Mouse (Mus musculus): ENCODE data around the gene Nelfa. TPM values are rescaled to one million over a fixed set of nuclear protein-coding genes. Genes with fewer than 3 reads are reported as not detected.

The Nelfa gene
- polyA plus RNA-seq, 1 experiment, result 22.0 TPM

GRCm38 (mm10) chr5:33900101-33900500, 36.1 kb downstream of the Nelfa start:
- TF ChIP-seq CTCF (IDR thresholded peaks at IDR 0.05; ENCODE audit: borderline replicate concordance, insufficient read depth, low read length) (no peak), POLR2A (IDR thresholded peaks at IDR 0.05; ENCODE audit: low read depth, low read length) (no peak)
- no peaks in the 10 kb centered on the region for H3K4me1 ChIP-seq (ENCODE audit: control insufficient read depth, insufficient read depth, low read length)
- no peak overlapping the region for H3K27ac ChIP-seq (ENCODE audit: insufficient read depth, low read length)
- H3K4me3 ChIP-seq (ENCODE audit: insufficient read depth, low read length), result no peak overlapping the region

GRCm38 (mm10) chr5:33899245-33899644, 37.0 kb downstream of the Nelfa start:
- no peak overlapping the region for H3K27ac ChIP-seq (ENCODE audit: insufficient read depth, low read length)
- H3K4me1 ChIP-seq (ENCODE audit: control insufficient read depth, insufficient read depth, low read length), result no peaks in the 10 kb centered on the region
- no peak overlapping the region for H3K4me3 ChIP-seq (ENCODE audit: insufficient read depth, low read length)
- no peak for TF ChIP-seq POLR2A (IDR thresholded peaks at IDR 0.05; ENCODE audit: low read depth, low read length)
- TF ChIP-seq CTCF (IDR thresholded peaks at IDR 0.05; ENCODE audit: borderline replicate concordance, insufficient read depth, low read length), result no peak

- TF ChIP-seq POLR2A (IDR thresholded peaks at IDR 0.05; ENCODE audit: low read depth, low read length) (no peak), CTCF (IDR thresholded peaks at IDR 0.05; ENCODE audit: borderline replicate concordance, insufficient read depth, low read length) (no peak)
- Histone ChIP-seq H3K27ac (ENCODE audit: insufficient read depth, low read length) (no peak overlapping the region), H3K4me3 (ENCODE audit: insufficient read depth, low read length) (no peak overlapping the region), H3K4me1 (ENCODE audit: control insufficient read depth, insufficient read depth, low read length) (no peaks in the 10 kb centered on the region)
These were observed 37.5 kb downstream of the Nelfa start for GRCm38 (mm10) chr5:33898671-33899070.

- no peak overlapping the region for H3K4me3 ChIP-seq (ENCODE audit: insufficient read depth, low read length)
- no peak for TF ChIP-seq POLR2A (IDR thresholded peaks at IDR 0.05; ENCODE audit: low read depth, low read length)
- TF ChIP-seq CTCF (IDR thresholded peaks at IDR 0.05; ENCODE audit: borderline replicate concordance, insufficient read depth, low read length), result no peak
- no peaks in the 10 kb centered on the region for H3K4me1 ChIP-seq (ENCODE audit: control insufficient read depth, insufficient read depth, low read length)
- no peak overlapping the region for H3K27ac ChIP-seq (ENCODE audit: insufficient read depth, low read length)
These were observed 39.1 kb downstream of the Nelfa start for GRCm38 (mm10) chr5:33897158-33897557.

- Histone ChIP-seq H3K4me1 (ENCODE audit: control insufficient read depth, insufficient read depth, low read length) (no peaks in the 10 kb centered on the region), H3K27ac (ENCODE audit: insufficient read depth, low read length) (no peak overlapping the region)
- TF ChIP-seq CTCF (IDR thresholded peaks at IDR 0.05; ENCODE audit: borderline replicate concordance, insufficient read depth, low read length), result no peak
- TF ChIP-seq POLR2A (IDR thresholded peaks at IDR 0.05; ENCODE audit: low read depth, low read length), result no peak
These were observed 41.1 kb downstream of the Nelfa start for GRCm38 (mm10) chr5:33895116-33895515.

GRCm38 (mm10) chr5:33893406-33893805, 42.8 kb downstream of the Nelfa start:
- TF ChIP-seq CTCF (IDR thresholded peaks at IDR 0.05; ENCODE audit: borderline replicate concordance, insufficient read depth, low read length) (no peak), POLR2A (IDR thresholded peaks at IDR 0.05; ENCODE audit: low read depth, low read length) (no peak)
- no peak overlapping the region for H3K4me3 ChIP-seq (ENCODE audit: insufficient read depth, low read length)
- no peaks in the 10 kb centered on the region for H3K4me1 ChIP-seq (ENCODE audit: control insufficient read depth, insufficient read depth, low read length)

More at GRCm38 (mm10) chr5:33895116-33895515, 41.1 kb downstream of the Nelfa start:
- no peak overlapping the region for H3K4me3 ChIP-seq (ENCODE audit: insufficient read depth, low read length)

GRCm38 (mm10) chr5:33881118-33881517, 55.1 kb downstream of the Nelfa start:
- TF ChIP-seq POLR2A (IDR thresholded peaks at IDR 0.05; ENCODE audit: low read depth, low read length) (no peak), CTCF (IDR thresholded peaks at IDR 0.05; ENCODE audit: borderline replicate concordance, insufficient read depth, low read length) (no peak)
- Histone ChIP-seq H3K27ac (ENCODE audit: insufficient read depth, low read length) (no peak overlapping the region), H3K4me1 (ENCODE audit: control insufficient read depth, insufficient read depth, low read length) (peaks cover 4% of the 10 kb centered on the region), H3K4me3 (ENCODE audit: insufficient read depth, low read length) (no peak overlapping the region)

More at GRCm38 (mm10) chr5:33893406-33893805, 42.8 kb downstream of the Nelfa start:
- no peak overlapping the region for H3K27ac ChIP-seq (ENCODE audit: insufficient read depth, low read length)

- Histone ChIP-seq H3K27ac (ENCODE audit: insufficient read depth, low read length) (no peak overlapping the region), H3K4me3 (ENCODE audit: insufficient read depth, low read length) (no peak overlapping the region), H3K4me1 (ENCODE audit: control insufficient read depth, insufficient read depth, low read length) (no peaks in the 10 kb centered on the region)
- TF ChIP-seq POLR2A (IDR thresholded peaks at IDR 0.05; ENCODE audit: low read depth, low read length), result no peak
- no peak for TF ChIP-seq CTCF (IDR thresholded peaks at IDR 0.05; ENCODE audit: borderline replicate concordance, insufficient read depth, low read length)
These were observed 60.7 kb downstream of the Nelfa start for GRCm38 (mm10) chr5:33875472-33875871.

- no peak overlapping the region for H3K4me3 ChIP-seq (ENCODE audit: insufficient read depth, low read length)
- TF ChIP-seq POLR2A (IDR thresholded peaks at IDR 0.05; ENCODE audit: low read depth, low read length) (no peak), CTCF (IDR thresholded peaks at IDR 0.05; ENCODE audit: borderline replicate concordance, insufficient read depth, low read length) (no peak)
- H3K4me1 ChIP-seq (ENCODE audit: control insufficient read depth, insufficient read depth, low read length), result no peaks in the 10 kb centered on the region
- no peak overlapping the region for H3K27ac ChIP-seq (ENCODE audit: insufficient read depth, low read length)
These were observed 78.5 kb downstream of the Nelfa start for GRCm38 (mm10) chr5:33857693-33858092.

- H3K4me3 ChIP-seq (ENCODE audit: insufficient read depth, low read length), result no peak overlapping the region
- no peaks in the 10 kb centered on the region for H3K4me1 ChIP-seq (ENCODE audit: control insufficient read depth, insufficient read depth, low read length)
- no peak overlapping the region for H3K27ac ChIP-seq (ENCODE audit: insufficient read depth, low read length)
- TF ChIP-seq POLR2A (IDR thresholded peaks at IDR 0.05; ENCODE audit: low read depth, low read length), result no peak
- no peak for TF ChIP-seq CTCF (IDR thresholded peaks at IDR 0.05; ENCODE audit: borderline replicate concordance, insufficient read depth, low read length)
These were observed 82.2 kb downstream of the Nelfa start for GRCm38 (mm10) chr5:33854019-33854418.

- no peak for TF ChIP-seq POLR2A (IDR thresholded peaks at IDR 0.05; ENCODE audit: low read depth, low read length)
- TF ChIP-seq CTCF (IDR thresholded peaks at IDR 0.05; ENCODE audit: borderline replicate concordance, insufficient read depth, low read length), result no peak
These were observed 83.1 kb downstream of the Nelfa start for GRCm38 (mm10) chr5:33853086-33853485.

More at GRCm38 (mm10) chr5:33853086-33853485, 83.1 kb downstream of the Nelfa start:
- Histone ChIP-seq H3K4me3 (ENCODE audit: insufficient read depth, low read length) (no peak overlapping the region), H3K4me1 (ENCODE audit: control insufficient read depth, insufficient read depth, low read length) (no peaks in the 10 kb centered on the region), H3K27ac (ENCODE audit: insufficient read depth, low read length) (no peak overlapping the region)

All from embryonic fibroblast, embryonic 13.5 days (primary cell).